Mouse (Mus musculus) gastrocnemius, postnatal 4 days (tissue): ENCODE results near the gene Lhfp. TPM values are rescaled to one million over a fixed set of nuclear protein-coding genes. Genes with fewer than 3 reads are reported as not detected.

Source experiments
- DNase-seq, 2 experiments: peaks; one replicate each; pipeline ENCODE4 v3.0.0; 2021 to 2022; ENCODE audit warnings: low spot score in 2 of 2, mixed read lengths in 2 of 2
- long read RNA-seq, 2 experiments: library from polyadenylated mRNA; stranded (forward); transcript quantifications; one replicate each; pipeline ENCODE4 v2.0.0; 2021
- total RNA-seq, 2 experiments: library from RNA; stranded (reverse); gene quantifications; 2 replicates each; pipeline ENCODE4 v1.2.3; 2021

The Lhfp gene
- 10 to 100 TPM; 56.3 to 64.3 TPM for total RNA-seq
- long read RNA-seq, experiment 1, transcript Lhfp-201 (4 exons, 2,108 nt): major isoform, 165 of 179 reads
- long read RNA-seq, experiment 1, partial matches to known transcripts: 11 of 179 reads
- long read RNA-seq, experiment 1, other reads (novel, unspliced or antisense): 3 of 179 reads
- long read RNA-seq, experiment 2, transcript Lhfp-201 (4 exons, 2,108 nt): major isoform, 162 of 181 reads
- long read RNA-seq, experiment 2, partial matches to known transcripts: 9 of 181 reads
- long read RNA-seq, experiment 2, other reads (novel, unspliced or antisense): 10 of 181 reads

- DNase-seq: peak; percentile 73 to 80
Observed at GRCm38 (mm10) chr3:53041411-53042239, at the start of gene Lhfp. Gene Lhfp, plus strand, starts transcription at chr3:53041528.

- no peak for DNase-seq
Observed at GRCm38 (mm10) chr3:52993296-52993695, 48.0 kb upstream of the Lhfp start.

- no peak for DNase-seq
Observed at GRCm38 (mm10) chr3:52994666-52995065, 46.7 kb upstream of the Lhfp start.

- no peak for DNase-seq
Observed at GRCm38 (mm10) chr3:52996635-52997034, 44.7 kb upstream of the Lhfp start.

- DNase-seq: no peak
Observed at GRCm38 (mm10) chr3:52997381-52997780, 43.9 kb upstream of the Lhfp start.

- no peak for DNase-seq
Observed at GRCm38 (mm10) chr3:52999016-52999744, 42.1 kb upstream of the Lhfp start.

- no peak for DNase-seq
Observed at GRCm38 (mm10) chr3:52999996-53000395, 41.3 kb upstream of the Lhfp start.

GRCm38 (mm10) chr3:53002076-53002475 lies 39.3 kb upstream of the Lhfp start:
- no peak for DNase-seq

GRCm38 (mm10) chr3:53004406-53005114 lies 36.8 kb upstream of the Lhfp start:
- no peak for DNase-seq

- DNase-seq: no peak
Observed at GRCm38 (mm10) chr3:53007411-53007810, 33.9 kb upstream of the Lhfp start.

- DNase-seq: peak; percentile 63 to 78
Observed at GRCm38 (mm10) chr3:53016436-53017340, 24.6 kb upstream of the Lhfp start, which contains the start of gene Cog6. Gene Cog6, minus strand, starts transcription at chr3:53017237.

GRCm38 (mm10) chr3:53027333-53027732 lies 14.0 kb upstream of the Lhfp start:
- no peak for DNase-seq

GRCm38 (mm10) chr3:53029046-53029445 lies 12.3 kb upstream of the Lhfp start:
- peak; percentile 64 to 78 for DNase-seq

- DNase-seq: no peak
Observed at GRCm38 (mm10) chr3:53031586-53031985, 9.7 kb upstream of the Lhfp start.

- no peak for DNase-seq
Observed at GRCm38 (mm10) chr3:53032432-53032831, 8.9 kb upstream of the Lhfp start.

GRCm38 (mm10) chr3:53033448-53033847 lies 7.9 kb upstream of the Lhfp start:
- no peak for DNase-seq

- no peak for DNase-seq
Observed at GRCm38 (mm10) chr3:53036076-53036475, 5.3 kb upstream of the Lhfp start.

GRCm38 (mm10) chr3:53036941-53037340 lies 4.4 kb upstream of the Lhfp start:
- no peak for DNase-seq

GRCm38 (mm10) chr3:53038913-53039312 lies 2.4 kb upstream of the Lhfp start:
- DNase-seq: no peak

- no peak for DNase-seq
Observed at GRCm38 (mm10) chr3:53039746-53040145, 1.6 kb upstream of the Lhfp start.
